ENCODE assay signal across 9 mouse cellular contexts in genomic region chr5:145113416-145113815, GRCm38 (mm10). TPM values are rescaled to one million over a fixed set of nuclear protein-coding genes. Genes with fewer than 3 reads are reported as not detected.
DNase-seq lines count a peak whose midpoint lies in the region; ATAC-seq lines count a peak whose summit lies in the region.
"Had no signal": no experiment of that assay in that cellular context is flagged by ENCODE, and none has a peak within 500 bp of the region (broad histone marks: within the 10 kb centered on the region; RNA-seq: fewer than 3 reads in every experiment).

No protein-coding gene starts in this region.

- H3K27ac ChIP-seq in heart, embryonic 11.5 days (ENCODE audit: low read depth, low read length): no peak overlapping the region
- H3K27ac ChIP-seq in midbrain, embryonic 12.5 days (replicated peaks): no peak overlapping the region
- no peak overlapping the region for H3K27ac ChIP-seq in midbrain, embryonic 14.5 days (replicated peaks; ENCODE audit: low read depth, low read length)
- peak overlapping the region; percentile 72 for H3K27ac ChIP-seq in intestine, embryonic 16.5 days (ENCODE audit: low read length)
- peak overlapping the region; percentile 27; the same call in 1 of the 2 replicates for H3K27ac ChIP-seq in stomach, embryonic 14.5 days (ENCODE audit: low read length)

- DNase-seq in heart, postnatal 14 days: no peak
- no peak for DNase-seq in midbrain, embryonic 14.5 days
- DNase-seq in Muller cell, postnatal 12 days (ENCODE audit: inconsistent ontology term): no peak
- DNase-seq in adrenal gland, postnatal 25 days: no peak

- no peaks in the 10 kb centered on the region for H3K9me3 ChIP-seq in heart, embryonic 11.5 days (replicated peaks; ENCODE audit: control insufficient read depth, low read length)
- H3K9me3 ChIP-seq in midbrain, embryonic 12.5 days: no peaks in the 10 kb centered on the region
- H3K9me3 ChIP-seq in midbrain, embryonic 14.5 days (ENCODE audit: control insufficient read depth, low read length): no peaks in the 10 kb centered on the region
- H3K9me3 ChIP-seq in intestine, embryonic 16.5 days (ENCODE audit: control insufficient read depth, low read length): no peaks in the 10 kb centered on the region
- no peaks in the 10 kb centered on the region for H3K9me3 ChIP-seq in stomach, embryonic 14.5 days (ENCODE audit: control insufficient read depth, low read depth, low read length)

- peaks cover 8% of the 10 kb centered on the region; the same call in 1 of the 2 replicates for H3K4me1 ChIP-seq in heart, embryonic 11.5 days (ENCODE audit: control insufficient read depth, insufficient read depth, low read length)
- H3K4me1 ChIP-seq in midbrain, embryonic 12.5 days: peaks cover 12% of the 10 kb centered on the region
- 0 out of 2 replicates have a peak, but pooled peaks cover 3% of the 10 kb centered on the region for H3K4me1 ChIP-seq in midbrain, embryonic 14.5 days (ENCODE audit: control insufficient read depth, insufficient read depth, low read length)
- peaks cover 22% of the 10 kb centered on the region for H3K4me1 ChIP-seq in intestine, embryonic 16.5 days (ENCODE audit: control insufficient read depth, insufficient read depth, low read length)
- 0 out of 2 replicates have a peak, but pooled peaks cover 2% of the 10 kb centered on the region for H3K4me1 ChIP-seq in stomach, embryonic 14.5 days (ENCODE audit: control insufficient read depth, insufficient read depth, low read length)

- 25% methylated on average over 2 of the region's 2 CpGs for WGBS in heart, embryonic 11.5 days (ENCODE audit: insufficient replicate concordance)
- WGBS in midbrain, embryonic 12.5 days: 48% methylated on average over 2 of the region's 2 CpGs
- WGBS in midbrain, embryonic 14.5 days: 59% methylated on average over 2 of the region's 2 CpGs
- WGBS in intestine, embryonic 16.5 days: 23% methylated on average over 2 of the region's 2 CpGs
- 26% methylated on average over 2 of the region's 2 CpGs for WGBS in stomach, embryonic 14.5 days

- no peaks in the 10 kb centered on the region for H3K27me3 ChIP-seq in heart, embryonic 11.5 days (ENCODE audit: control insufficient read depth, insufficient read depth, low read length)
- peaks cover 25% of the 10 kb centered on the region for H3K27me3 ChIP-seq in midbrain, embryonic 12.5 days
- peaks cover 15% of the 10 kb centered on the region; the same call in 1 of the 2 replicates for H3K27me3 ChIP-seq in midbrain, embryonic 14.5 days (ENCODE audit: control insufficient read depth, insufficient read depth, low read length)
- H3K27me3 ChIP-seq in intestine, embryonic 16.5 days (replicated peaks; ENCODE audit: control insufficient read depth, insufficient read depth, low read length): no peaks in the 10 kb centered on the region
- H3K27me3 ChIP-seq in stomach, embryonic 14.5 days (ENCODE audit: control insufficient read depth, insufficient read depth, low read length): no peaks in the 10 kb centered on the region

- intact Hi-C loops in heart, postnatal 14 days (cut with DNase I): no loop called here

- H3K36me3 ChIP-seq in heart, embryonic 11.5 days (ENCODE audit: control insufficient read depth, insufficient read depth, low read length): peaks cover 3% of the 10 kb centered on the region
- H3K36me3 ChIP-seq in midbrain, embryonic 12.5 days: peaks cover 25% of the 10 kb centered on the region
- peaks cover 24% of the 10 kb centered on the region for H3K36me3 ChIP-seq in midbrain, embryonic 14.5 days (ENCODE audit: control insufficient read depth, insufficient read depth, low read length)
- 0 out of 2 replicates have a peak, but pooled peaks cover 10% of the 10 kb centered on the region for H3K36me3 ChIP-seq in intestine, embryonic 16.5 days (ENCODE audit: control insufficient read depth, insufficient read depth, low read length)
- H3K36me3 ChIP-seq in stomach, embryonic 14.5 days (ENCODE audit: control insufficient read depth, insufficient read depth, low read length): peaks cover 21% of the 10 kb centered on the region

- peak overlapping the region; percentile 94 for H3K4me2 ChIP-seq in heart, embryonic 11.5 days
- peak overlapping the region; percentile 67 for H3K4me2 ChIP-seq in midbrain, embryonic 12.5 days (replicated peaks)
- no peak overlapping the region for H3K4me2 ChIP-seq in midbrain, embryonic 14.5 days (ENCODE audit: low read length)
- H3K4me2 ChIP-seq in intestine, embryonic 16.5 days (ENCODE audit: low read depth, low read length): peak overlapping the region; percentile 84
- peak overlapping the region; percentile 78 for H3K4me2 ChIP-seq in stomach, embryonic 14.5 days (replicated peaks; ENCODE audit: low read depth, low read length)

- ATAC-seq in heart, embryonic 11.5 days (replicated peaks; ENCODE audit: insufficient number of reproducible peaks, low FRiP score, low TSS enrichment): no peak; the same call in 1 of the 2 replicates
- ATAC-seq in midbrain, embryonic 12.5 days (ENCODE audit: low FRiP score, low read depth): no peak
- ATAC-seq in midbrain, embryonic 14.5 days (ENCODE audit: low FRiP score, low TSS enrichment): no peak
- peak; percentile 24 for ATAC-seq in intestine, embryonic 16.5 days
- ATAC-seq in stomach, embryonic 14.5 days (ENCODE audit: insufficient number of reproducible peaks, insufficient read depth, low FRiP score, low read depth): no peak

- peak overlapping the region; percentile 80 for H3K9ac ChIP-seq in heart, embryonic 11.5 days (ENCODE audit: low read depth, low read length)
- H3K9ac ChIP-seq in midbrain, embryonic 12.5 days (replicated peaks): no peak overlapping the region; the same call in 1 of the 2 replicates
- H3K9ac ChIP-seq in midbrain, embryonic 14.5 days (replicated peaks; ENCODE audit: low read length): no peak overlapping the region
- peak overlapping the region; percentile 84; the same call in 1 of the 2 replicates for H3K9ac ChIP-seq in intestine, embryonic 16.5 days (ENCODE audit: low read depth, low read length)
- H3K9ac ChIP-seq in stomach, embryonic 14.5 days (replicated peaks; ENCODE audit: low read depth, low read length): 0 out of 2 replicates have a peak overlapping the region, but pooled peaks have one; percentile 67

- peak overlapping the region; percentile 79; the same call in 1 of the 2 replicates for H3K4me3 ChIP-seq in heart, embryonic 11.5 days (ENCODE audit: low read depth, low read length)
- peak overlapping the region; percentile 51; the same call in 1 of the 2 replicates for H3K4me3 ChIP-seq in midbrain, embryonic 12.5 days
- no peak overlapping the region for H3K4me3 ChIP-seq in midbrain, embryonic 14.5 days (replicated peaks; ENCODE audit: low read depth, low read length)
- peak overlapping the region; percentile 91 for H3K4me3 ChIP-seq in intestine, embryonic 16.5 days (ENCODE audit: low read length)
- H3K4me3 ChIP-seq in stomach, embryonic 14.5 days (ENCODE audit: low read depth, low read length): peak overlapping the region; percentile 74

RNA-seq across cellular contexts. Expression of gene Arpc1b, which starts 0.6 kb away (rescaled TPM):
- 95.4 and 127 TPM in 2 replicates for polyA plus RNA-seq in heart, embryonic 11.5 days (2014; fragmentation: Nextera tagmentation; extraction: Ambion mirVana)
- total RNA-seq in heart, postnatal 14 days (2021): 100 to 1,000 TPM in 1 of 2 experiments, 10 to 100 TPM in 1; 97.2 to 113 TPM
- polyA plus RNA-seq in midbrain, embryonic 12.5 days (2016; fragmentation: Nextera tagmentation; extraction: Ambion mirVana): 69.2 and 82.3 TPM in 2 replicates
- 23.9 and 39.4 TPM in 2 replicates for polyA plus RNA-seq in midbrain, embryonic 14.5 days (2014; fragmentation: Nextera tagmentation; extraction: Ambion mirVana)
- 701 and 703 TPM in 2 replicates for polyA plus RNA-seq in intestine, embryonic 16.5 days (2015; fragmentation: Nextera tagmentation; extraction: Ambion mirVana)
- polyA plus RNA-seq in stomach, embryonic 14.5 days (2014; fragmentation: Nextera tagmentation; extraction: Ambion mirVana): 144 and 163 TPM in 2 replicates
- 243 and 311 TPM in 2 replicates for total RNA-seq in adrenal gland, postnatal 25 days (2021)

RNA-seq across cellular contexts. Expression of gene Pdap1, which starts 26.6 kb away (rescaled TPM):
- 76.5 and 92.4 TPM in 2 replicates for polyA plus RNA-seq in heart, embryonic 11.5 days (2014; fragmentation: Nextera tagmentation; extraction: Ambion mirVana)
- 10 to 100 TPM; 41.6 to 42.6 TPM for total RNA-seq in heart, postnatal 14 days (2021)
- 131 and 138 TPM in 2 replicates for polyA plus RNA-seq in midbrain, embryonic 12.5 days (2016; fragmentation: Nextera tagmentation; extraction: Ambion mirVana)
- 101 and 121 TPM in 2 replicates for polyA plus RNA-seq in midbrain, embryonic 14.5 days (2014; fragmentation: Nextera tagmentation; extraction: Ambion mirVana)
- polyA plus RNA-seq in intestine, embryonic 16.5 days (2015; fragmentation: Nextera tagmentation; extraction: Ambion mirVana): 62.7 and 66.6 TPM in 2 replicates
- polyA plus RNA-seq in stomach, embryonic 14.5 days (2014; fragmentation: Nextera tagmentation; extraction: Ambion mirVana): 102 and 111 TPM in 2 replicates
- total RNA-seq in adrenal gland, postnatal 25 days (2021): 91.0 and 131 TPM in 2 replicates

RNA-seq across cellular contexts. Expression of gene Bud31, which starts 26.7 kb away (rescaled TPM):
- polyA plus RNA-seq in heart, embryonic 11.5 days (2014; fragmentation: Nextera tagmentation; extraction: Ambion mirVana): 172 and 179 TPM in 2 replicates
- 10 to 100 TPM; 59.5 to 73.7 TPM for total RNA-seq in heart, postnatal 14 days (2021)
- polyA plus RNA-seq in midbrain, embryonic 12.5 days (2016; fragmentation: Nextera tagmentation; extraction: Ambion mirVana): 228 and 230 TPM in 2 replicates
- 196 and 205 TPM in 2 replicates for polyA plus RNA-seq in midbrain, embryonic 14.5 days (2014; fragmentation: Nextera tagmentation; extraction: Ambion mirVana)
- 166 and 178 TPM in 2 replicates for polyA plus RNA-seq in intestine, embryonic 16.5 days (2015; fragmentation: Nextera tagmentation; extraction: Ambion mirVana)
- 186 and 191 TPM in 2 replicates for polyA plus RNA-seq in stomach, embryonic 14.5 days (2014; fragmentation: Nextera tagmentation; extraction: Ambion mirVana)
- total RNA-seq in adrenal gland, postnatal 25 days (2021): 113 and 115 TPM in 2 replicates

RNA-seq across cellular contexts. Expression of gene Kpna7, which starts 29.6 kb away (rescaled TPM):
- not detected in 2 replicates for polyA plus RNA-seq in heart, embryonic 11.5 days (2014; fragmentation: Nextera tagmentation; extraction: Ambion mirVana)
- total RNA-seq in heart, postnatal 14 days (2021): not detected
- polyA plus RNA-seq in midbrain, embryonic 12.5 days (2016; fragmentation: Nextera tagmentation; extraction: Ambion mirVana): not detected in 2 replicates
- not detected in 2 replicates for polyA plus RNA-seq in midbrain, embryonic 14.5 days (2014; fragmentation: Nextera tagmentation; extraction: Ambion mirVana)
- 0.34 and 0.40 TPM in 2 replicates for polyA plus RNA-seq in intestine, embryonic 16.5 days (2015; fragmentation: Nextera tagmentation; extraction: Ambion mirVana)
- polyA plus RNA-seq in stomach, embryonic 14.5 days (2014; fragmentation: Nextera tagmentation; extraction: Ambion mirVana): not detected in 2 replicates
- total RNA-seq in adrenal gland, postnatal 25 days (2021): not detected in 2 replicates
- polyA plus RNA-seq: gonadal fat pad, adult 2 months had no signal

RNA-seq across cellular contexts. Expression of gene Arpc1a, which starts 29.8 kb away (rescaled TPM):
- polyA plus RNA-seq in heart, embryonic 11.5 days (2014; fragmentation: Nextera tagmentation; extraction: Ambion mirVana): 112 and 115 TPM in 2 replicates
- total RNA-seq in heart, postnatal 14 days (2021): 10 to 100 TPM; 63.3 to 67.2 TPM
- 176 and 186 TPM in 2 replicates for polyA plus RNA-seq in midbrain, embryonic 12.5 days (2016; fragmentation: Nextera tagmentation; extraction: Ambion mirVana)
- 268 and 288 TPM in 2 replicates for polyA plus RNA-seq in midbrain, embryonic 14.5 days (2014; fragmentation: Nextera tagmentation; extraction: Ambion mirVana)
- 138 and 141 TPM in 2 replicates for polyA plus RNA-seq in intestine, embryonic 16.5 days (2015; fragmentation: Nextera tagmentation; extraction: Ambion mirVana)
- 150 and 152 TPM in 2 replicates for polyA plus RNA-seq in stomach, embryonic 14.5 days (2014; fragmentation: Nextera tagmentation; extraction: Ambion mirVana)
- total RNA-seq in adrenal gland, postnatal 25 days (2021): 110 and 126 TPM in 2 replicates

Comparison
In these comparisons a context has a peak if more than half of its experiments do, and no peak if none do; other contexts are left out.
1. H3K27ac ChIP-seq: peak in intestine, embryonic 16.5 days (single experiment) and stomach, embryonic 14.5 days (single experiment); none in heart, embryonic 11.5 days (single experiment), midbrain, embryonic 12.5 days (single experiment) and midbrain, embryonic 14.5 days (single experiment).
2. H3K9ac ChIP-seq: peak in heart, embryonic 11.5 days (single experiment), intestine, embryonic 16.5 days (single experiment) and stomach, embryonic 14.5 days (single experiment); none in midbrain, embryonic 12.5 days (single experiment) and midbrain, embryonic 14.5 days (single experiment).